Mouse (Mus musculus): ENCODE data around the gene Slc19a2.

GRCm38 (mm10) chr1:164251438-164251837, 2.6 kb downstream of the Slc19a2 start:
- TF ChIP-seq CTCF (IDR thresholded peaks at IDR 0.05; ENCODE audit: borderline replicate concordance, extremely low read depth, insufficient read depth, insufficient read length) (no peak), POLR2A (IDR thresholded peaks at IDR 0.05; ENCODE audit: borderline replicate concordance, extremely low read depth, insufficient read depth, insufficient read length, poor library complexity, severe bottlenecking) (no peak)
